Mouse (Mus musculus) stomach, embryonic 16.5 days (tissue): Measurements from ENCODE around the gene Akr1a1. TPM values are rescaled to one million over a fixed set of nuclear protein-coding genes. Genes with fewer than 3 reads are reported as not detected.
"Not testable (repeated sequence)": the region's sequence is repeated elsewhere in the genome, so short reads cannot be mapped to it uniquely, and the experiment has no call there.

Experiments used
- ATAC-seq: fragments of 200-750 bp; cut with Nextera tagmentation; 2 replicates; pipeline ENCODE4 v1.8.0; 2017; ENCODE audit warnings: moderate number of reproducible peaks, moderate TSS enrichment; ENCODE audit not compliant: insufficient read depth, low FRiP score
- H3K27ac ChIP-seq: fragments of 300-500 bp; sonication (generic); 2 replicates; pipeline ENCODE4 v1.5.1; 2014; ENCODE audit warnings: low read length
- H3K27me3 ChIP-seq: fragments of 300-500 bp; sonication (generic); 2 replicates; pipeline ENCODE4 v1.6.1; 2014; ENCODE audit warnings: low read length, control low read depth, mixed read lengths; ENCODE audit not compliant: control insufficient read depth, insufficient read depth
- H3K36me3 ChIP-seq: fragments of 300-500 bp; sonication (generic); 2 replicates; pipeline ENCODE4 v1.6.1; 2014; ENCODE audit warnings: low read length; ENCODE audit not compliant: control insufficient read depth, insufficient read depth
- H3K4me1 ChIP-seq: fragments of 300-500 bp; sonication (generic); 2 replicates; pipeline ENCODE4 v1.6.1; 2014; ENCODE audit warnings: low read length, control low read depth, mixed read lengths; ENCODE audit not compliant: control insufficient read depth, insufficient read depth
- H3K4me2 ChIP-seq: fragments of 300-500 bp; sonication (generic); 2 replicates; pipeline ENCODE4 v1.6.1; 2014; ENCODE audit warnings: low read depth, low read length, mixed read lengths
- H3K4me3 ChIP-seq: fragments of 300-500 bp; sonication (generic); replicated peaks from 2 replicates; pipeline ENCODE4 v1.5.1; 2014; ENCODE audit warnings: mild to moderate bottlenecking, low read length
- H3K9ac ChIP-seq: fragments of 300-500 bp; sonication (generic); 2 replicates; pipeline ENCODE4 v1.6.1; 2014; ENCODE audit warnings: low read length
- H3K9me3 ChIP-seq: fragments of 300-500 bp; sonication (generic); replicated peaks from 2 replicates; pipeline ENCODE4 v1.6.1; 2016; ENCODE audit warnings: low read length, control low read depth; ENCODE audit not compliant: control insufficient read depth
- WGBS: fragments of 180-500 bp; shearing (Covaris S2); extraction: QIAGEN DNeasy Blood & Tissue Kit; methylation state at CpG from one replicate; pipeline ENCODE4 v1.1.7; 2014; 5-methylcytosine and 5-hydroxymethylcytosine counted together
- polyA plus RNA-seq: library from polyadenylated mRNA; unstranded; fragments of >200 nt; fragmentation: Nextera tagmentation; extraction: Ambion mirVana; gene quantifications from 2 replicates; pipeline ENCODE4 v1.2.1, GENCODE M21; 2015

Akr1a1 gene
- polyA plus RNA-seq, 1 experiment from 2014 or later = 784 TPM

GRCm38 (mm10) chr4:116684665-116685064, 33.2 kb upstream of the Akr1a1 start:
- H3K4me3 ChIP-seq = peak overlapping the region; percentile 83; the same call in 1 of the 2 replicates
- WGBS = 74% methylated on average over 2 of the region's 2 CpGs
- no peaks in the 10 kb centered on the region for H3K9me3 ChIP-seq
- no peaks in the 10 kb centered on the region for H3K36me3 ChIP-seq
- H3K4me1 ChIP-seq = peaks cover 18% of the 10 kb centered on the region
- H3K27ac ChIP-seq = peak overlapping the region; percentile 98; the same call in 1 of the 2 replicates
- H3K4me2 ChIP-seq = peak overlapping the region; percentile 86
- H3K9ac ChIP-seq = peak overlapping the region; percentile 85
- ATAC-seq = no peak
- H3K27me3 ChIP-seq = no peaks in the 10 kb centered on the region

GRCm38 (mm10) chr4:116683957-116684356, 32.5 kb upstream of the Akr1a1 start:
- WGBS = 78% methylated on average over 4 of the region's 4 CpGs
- Histone ChIP-seq H3K4me1 (peaks cover 18% of the 10 kb centered on the region), H3K4me2 (no peak overlapping the region), H3K9me3 (no peaks in the 10 kb centered on the region), H3K27me3 (no peaks in the 10 kb centered on the region), H3K27ac (no peak overlapping the region), H3K36me3 (no peaks in the 10 kb centered on the region), H3K9ac (no peak overlapping the region), H3K4me3 (no peak overlapping the region)
- ATAC-seq = no peak

GRCm38 (mm10) chr4:116680521-116680920, 29.0 kb upstream of the Akr1a1 start:
- H3K4me3 ChIP-seq, H3K4me1 ChIP-seq, H3K9me3 ChIP-seq, H3K9ac ChIP-seq, H3K27me3 ChIP-seq, H3K4me2 ChIP-seq, H3K36me3 ChIP-seq, ATAC-seq, H3K27ac ChIP-seq: not testable (repeated sequence)
- 91% methylated on average over 4 of the region's 4 CpGs for WGBS

- Histone ChIP-seq H3K4me1 (no peaks in the 10 kb centered on the region), H3K27me3 (no peaks in the 10 kb centered on the region), H3K36me3 (no peaks in the 10 kb centered on the region), H3K9ac (no peak overlapping the region), H3K4me2 (no peak overlapping the region), H3K9me3 (no peaks in the 10 kb centered on the region), H3K4me3 (no peak overlapping the region), H3K27ac (no peak overlapping the region)
- no peak for ATAC-seq
- WGBS = 60% methylated on average over 5 of the region's 5 CpGs
Measured at GRCm38 (mm10) chr4:116679141-116679540, 27.7 kb upstream of the Akr1a1 start.

- no peaks in the 10 kb centered on the region for H3K36me3 ChIP-seq
- no peak overlapping the region for H3K4me3 ChIP-seq
- ATAC-seq = no peak
- 82% methylated on average over 1 of the region's 1 CpGs for WGBS
- H3K4me1 ChIP-seq = no peaks in the 10 kb centered on the region
- H3K9me3 ChIP-seq = no peaks in the 10 kb centered on the region
- no peaks in the 10 kb centered on the region for H3K27me3 ChIP-seq
- no peak overlapping the region for H3K27ac ChIP-seq
- H3K4me2 ChIP-seq = no peak overlapping the region
- H3K9ac ChIP-seq = no peak overlapping the region
Measured at GRCm38 (mm10) chr4:116677808-116678207, 26.3 kb upstream of the Akr1a1 start.

GRCm38 (mm10) chr4:116676027-116676426, 24.5 kb upstream of the Akr1a1 start:
- H3K27ac ChIP-seq = no peak overlapping the region
- H3K4me3 ChIP-seq = no peak overlapping the region
- 79% methylated on average over 3 of the region's 3 CpGs for WGBS
- H3K9ac ChIP-seq = no peak overlapping the region
- ATAC-seq = no peak
- no peaks in the 10 kb centered on the region for H3K36me3 ChIP-seq
- H3K27me3 ChIP-seq = no peaks in the 10 kb centered on the region
- no peaks in the 10 kb centered on the region for H3K9me3 ChIP-seq
- H3K4me2 ChIP-seq = no peak overlapping the region
- no peaks in the 10 kb centered on the region for H3K4me1 ChIP-seq

GRCm38 (mm10) chr4:116674761-116675160, 23.3 kb upstream of the Akr1a1 start:
- H3K4me2 ChIP-seq, H3K27me3 ChIP-seq, H3K4me3 ChIP-seq, H3K4me1 ChIP-seq, ATAC-seq, H3K27ac ChIP-seq, H3K9me3 ChIP-seq, H3K9ac ChIP-seq, H3K36me3 ChIP-seq: not testable (repeated sequence)
- 90% methylated on average over 6 of the region's 6 CpGs for WGBS

- Histone ChIP-seq H3K27ac (0 out of 2 replicates have a peak overlapping the region, but pooled peaks have one; percentile 36), H3K4me3 (no peak overlapping the region), H3K9me3 (no peaks in the 10 kb centered on the region), H3K9ac (no peak overlapping the region), H3K36me3 (no peaks in the 10 kb centered on the region), H3K4me1 (0 out of 2 replicates have a peak, but pooled peaks cover 3% of the 10 kb centered on the region), H3K27me3 (no peaks in the 10 kb centered on the region), H3K4me2 (no peak overlapping the region)
- 14% methylated on average over 2 of the region's 2 CpGs for WGBS
- peak; percentile 96 for ATAC-seq
Measured at GRCm38 (mm10) chr4:116672785-116673184, 21.3 kb upstream of the Akr1a1 start.

GRCm38 (mm10) chr4:116669291-116669690, 17.8 kb upstream of the Akr1a1 start:
- Histone ChIP-seq H3K4me1 (0 out of 2 replicates have a peak, but pooled peaks cover 3% of the 10 kb centered on the region), H3K36me3 (no peaks in the 10 kb centered on the region), H3K27me3 (no peaks in the 10 kb centered on the region), H3K9me3 (no peaks in the 10 kb centered on the region), H3K4me3 (no peak overlapping the region), H3K27ac (no peak overlapping the region), H3K4me2 (no peak overlapping the region), H3K9ac (no peak overlapping the region)
- WGBS = 69% methylated on average over 2 of the region's 2 CpGs
- ATAC-seq = no peak
